Mouse (Mus musculus) right cerebral cortex, postnatal 10 days (tissue): ENCODE measurements at regions not wholly inside any gene's neighbourhood (a gene's known extent, or its start where the extent isn't known, plus 50 kb on each side); places are given as distances from the start of the nearest gene placed in this dataset.
A peak's percentile ranks its signal among the peaks of the same experiment; 100 is the strongest.

Source experiments
- DNase-seq, 2 experiments: peaks; one replicate each; pipeline ENCODE4 v3.0.0; 2021; ENCODE audit warnings: low spot score in 2 of 2

DNA sequence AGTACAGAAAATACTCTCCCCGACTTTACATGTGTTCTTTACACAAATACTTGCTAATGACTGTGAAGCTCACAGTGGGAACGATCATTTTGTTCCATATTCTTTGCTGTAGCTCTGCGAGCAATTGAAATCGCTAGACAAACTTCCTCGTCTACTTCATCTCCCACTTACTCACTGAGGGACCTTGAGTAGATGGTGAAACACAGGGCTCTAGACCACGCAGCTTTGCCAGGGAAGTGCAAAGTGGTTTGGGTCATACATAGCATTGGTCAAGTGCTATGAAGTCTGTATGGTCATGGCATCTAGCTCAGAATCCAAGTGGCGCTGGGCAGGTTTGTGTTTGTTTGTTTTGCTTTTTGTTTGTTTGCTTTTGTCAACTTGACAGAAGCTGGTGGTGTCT is 1174.0 kb upstream of the A1bg start:
- no peak for DNase-seq

DNA sequence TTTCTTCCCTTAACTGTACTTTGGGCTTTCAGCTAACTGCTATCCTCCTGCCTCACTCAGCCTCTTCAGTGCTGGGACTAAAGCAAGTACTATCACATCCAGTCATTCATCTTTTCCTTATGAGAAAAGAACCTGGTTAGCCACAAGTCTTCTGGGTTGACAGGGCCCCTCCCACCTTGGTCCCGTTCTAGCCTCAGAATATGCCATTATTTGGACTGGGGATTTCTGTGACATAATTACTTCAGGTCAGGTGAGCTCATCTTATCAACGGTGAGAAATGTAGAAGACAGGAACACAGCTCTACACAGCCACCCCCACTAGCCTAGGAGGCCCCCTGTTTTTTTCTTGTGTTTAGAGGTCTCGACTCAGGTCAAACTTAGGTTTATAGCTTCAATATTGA is 1172.4 kb upstream of the A1bg start:
- no peak for DNase-seq

DNA sequence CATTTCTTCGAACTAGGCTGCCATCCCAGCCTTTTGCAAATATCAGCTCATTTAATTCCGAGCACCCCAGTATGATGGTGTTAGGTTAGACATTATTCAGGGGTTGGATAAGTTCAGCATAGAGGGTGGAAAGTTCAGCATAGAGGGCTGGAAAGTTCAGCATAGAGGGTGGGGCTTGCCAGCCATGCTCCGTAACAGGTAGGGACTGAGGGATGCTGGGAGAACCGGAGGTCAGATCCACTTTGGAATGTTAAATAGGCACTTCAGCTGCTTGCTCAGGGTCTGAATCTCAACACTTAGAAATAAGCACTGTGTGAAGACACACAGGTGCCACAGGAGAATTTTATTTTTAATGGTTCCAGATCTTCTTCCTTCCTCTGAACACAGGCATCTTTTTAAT is 1170.9 kb upstream of the A1bg start:
- DNase-seq = no peak

DNA sequence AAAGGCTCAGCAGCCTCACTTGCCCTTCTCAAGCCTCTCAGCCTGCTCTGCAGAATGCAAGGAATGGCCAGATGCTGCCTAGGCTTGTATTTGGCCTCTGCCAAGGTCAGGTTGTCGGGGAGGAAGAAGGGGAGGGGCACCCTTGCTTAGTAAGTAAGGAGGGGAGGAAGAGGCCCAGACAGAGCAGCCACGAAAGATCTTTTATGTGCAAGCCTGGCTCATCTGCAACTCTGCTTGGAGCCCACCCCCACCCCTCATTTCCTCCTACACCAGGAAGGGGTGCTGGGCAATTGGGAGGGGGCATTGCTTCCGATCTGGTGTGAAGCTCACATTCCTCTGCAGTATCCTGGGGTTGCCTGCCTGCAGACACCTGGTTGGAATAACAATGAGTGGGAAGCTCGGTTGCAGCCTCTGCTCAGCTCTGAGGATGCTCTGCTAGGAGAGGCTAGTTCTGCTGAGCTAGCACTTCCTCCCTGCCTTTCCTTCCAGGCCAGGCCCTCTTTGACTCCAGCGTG is 1169.9 kb upstream of the A1bg start:
- no peak for DNase-seq

DNA sequence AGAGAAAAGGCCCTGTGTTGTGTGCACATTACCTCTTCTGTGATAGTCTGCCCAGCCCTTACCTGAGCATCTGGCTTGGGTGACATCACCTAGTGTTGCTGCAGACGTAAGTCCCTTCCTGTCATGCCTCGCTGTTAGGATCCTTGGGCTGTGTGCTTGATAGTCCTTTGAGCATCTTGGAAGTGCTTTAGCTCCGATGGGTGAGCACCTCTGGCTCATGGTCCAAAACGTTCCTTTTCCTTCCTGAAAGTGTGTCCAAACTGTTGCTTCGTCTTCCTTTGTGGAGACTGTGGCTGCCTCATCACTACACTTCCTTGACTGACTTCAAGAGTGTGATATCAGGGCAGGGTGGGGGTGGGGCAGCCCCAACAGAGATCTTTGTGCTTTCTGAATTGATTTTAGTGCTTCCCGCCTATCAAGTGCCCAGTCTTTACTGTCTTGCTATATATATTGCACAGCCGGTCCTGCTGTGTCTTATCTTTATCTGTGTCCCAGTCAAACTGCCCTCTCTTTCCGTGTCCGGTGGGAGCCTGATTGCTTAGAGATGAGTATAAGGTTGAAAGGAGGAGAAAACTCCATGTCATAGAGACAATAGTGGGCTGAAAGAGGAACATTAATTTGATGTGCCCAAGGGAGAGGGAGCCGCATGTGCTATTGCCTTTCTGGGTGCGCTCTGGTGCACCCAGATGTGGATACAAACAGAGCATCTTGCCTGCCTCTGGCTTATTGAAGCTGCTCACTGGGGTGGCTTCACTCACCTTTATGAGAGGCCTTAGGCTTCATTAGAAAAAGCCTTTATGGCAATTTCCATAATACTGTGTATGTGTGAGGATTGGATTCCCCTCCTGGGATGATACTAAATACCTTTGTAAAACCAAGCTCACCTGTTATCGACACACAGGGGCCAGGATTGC is 1169.2 kb upstream of the A1bg start:
- DNase-seq = no peak

DNA sequence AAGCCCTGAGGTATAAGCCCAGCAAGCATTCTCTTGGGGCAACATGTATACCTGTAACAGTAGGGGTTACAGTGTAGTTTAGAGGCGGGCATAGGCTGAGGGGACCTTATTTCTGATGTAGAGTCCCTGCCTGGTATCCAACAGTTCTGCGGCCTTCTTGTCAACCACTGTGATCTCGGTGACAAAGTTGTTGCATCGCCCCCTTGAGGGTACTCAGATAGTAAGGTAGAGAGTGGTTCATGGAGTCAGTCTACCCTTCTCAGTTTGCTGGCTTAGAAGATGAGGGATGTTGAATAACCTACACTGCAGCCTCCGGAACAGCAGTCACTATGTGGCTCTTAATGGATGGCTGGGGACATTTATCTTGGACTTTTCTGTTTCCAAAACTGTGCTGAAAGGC is 1168.3 kb upstream of the A1bg start:
- DNase-seq = no peak

DNA sequence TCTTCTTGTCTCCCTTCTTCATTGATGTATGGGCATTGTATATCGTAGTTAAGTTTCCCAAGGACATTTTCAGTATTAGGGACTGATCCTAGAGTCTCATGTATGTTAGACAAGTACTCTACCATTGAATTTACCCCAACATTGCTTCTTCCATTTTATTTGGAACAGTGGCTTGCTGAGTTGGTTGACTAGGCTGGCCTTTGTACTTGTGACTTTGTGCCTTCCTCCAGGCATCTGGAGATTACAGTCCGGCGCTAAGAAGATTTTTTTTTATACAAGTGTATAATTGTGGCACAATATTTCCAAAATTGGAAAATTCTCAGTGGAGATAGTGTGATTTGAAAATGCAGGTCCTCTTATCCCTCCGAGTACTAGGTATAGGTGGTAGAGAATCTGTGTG is 1165.5 kb upstream of the A1bg start:
- DNase-seq = no peak

DNA sequence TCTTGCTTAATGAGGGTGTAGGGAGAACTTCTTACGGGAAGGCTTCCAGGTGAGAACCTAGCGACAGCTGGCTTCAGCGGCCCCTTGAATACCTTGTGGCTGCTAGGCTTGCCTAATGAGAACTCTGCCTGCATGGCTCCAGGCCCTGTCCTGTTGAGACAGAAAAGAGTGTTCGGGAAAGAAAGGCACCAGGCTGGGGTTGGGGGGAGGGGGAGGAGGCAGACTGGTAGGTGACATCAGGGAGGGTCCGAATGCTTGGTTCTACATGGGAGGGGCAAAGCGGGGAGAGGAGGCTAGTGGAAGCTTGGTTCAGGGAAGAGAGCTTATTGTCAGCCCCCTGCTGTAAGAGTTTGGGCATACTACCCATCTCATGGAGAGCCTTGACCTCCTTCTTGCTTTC is 1164.9 kb upstream of the A1bg start:
- DNase-seq = no peak

DNA sequence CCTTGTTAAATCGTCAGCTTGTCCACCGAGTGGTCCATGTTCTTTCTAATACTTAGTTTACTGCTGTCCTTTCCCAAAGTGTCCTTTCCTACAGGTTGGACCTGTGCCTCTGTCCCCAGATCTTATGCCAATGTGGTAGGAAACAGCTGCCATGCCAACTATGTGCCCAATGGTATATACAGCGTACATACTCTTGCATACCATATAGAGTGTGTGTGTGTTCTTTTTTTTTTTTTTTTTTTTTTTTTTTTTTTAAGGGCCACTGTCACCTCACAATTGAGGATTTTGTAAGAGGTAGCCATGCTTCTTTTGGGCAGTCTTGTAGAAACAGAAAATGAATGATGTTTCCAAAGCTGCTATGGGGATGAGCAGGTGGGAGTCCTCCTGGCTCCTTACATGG is 1163.2 kb upstream of the A1bg start:
- DNase-seq = no peak

DNA sequence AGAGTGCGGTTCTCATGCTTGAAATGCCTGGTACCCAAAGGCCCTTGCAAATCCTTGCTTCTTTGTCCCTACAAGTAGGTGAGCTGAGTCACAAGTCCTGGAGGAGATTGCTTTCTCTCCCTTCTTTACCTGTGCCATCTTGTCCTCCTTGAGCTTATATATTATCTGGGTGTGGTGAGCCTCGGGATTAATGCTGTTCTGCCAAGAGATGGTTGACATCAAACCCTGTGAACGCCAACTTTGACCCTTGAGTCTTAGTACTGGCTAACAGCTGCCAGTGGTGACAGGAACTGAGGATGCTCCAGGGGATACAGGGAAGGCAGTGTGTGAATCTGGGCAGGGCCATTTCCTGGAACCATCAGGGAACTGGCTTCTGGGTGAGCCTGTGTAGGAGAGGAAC is 1160.5 kb upstream of the A1bg start:
- no peak for DNase-seq

DNA sequence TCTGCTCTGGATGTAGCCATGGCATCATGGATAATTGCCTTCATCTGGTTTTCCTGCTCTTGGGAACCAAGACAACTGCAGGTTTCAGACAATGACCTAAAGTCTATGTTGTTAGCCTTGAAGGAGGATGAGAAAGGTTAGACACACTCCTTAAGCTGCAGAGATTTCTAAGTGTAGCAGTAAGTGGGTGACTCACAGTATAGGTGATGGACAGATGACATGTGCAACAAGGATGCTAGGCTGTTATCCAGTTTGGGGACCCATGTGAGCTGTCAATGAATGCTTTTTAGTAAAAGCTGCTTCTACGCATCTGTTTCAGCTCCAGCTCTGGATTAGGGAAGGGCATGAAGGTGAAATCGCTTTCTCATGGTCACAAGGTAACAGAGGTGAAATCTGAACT is 1159.7 kb upstream of the A1bg start:
- no peak for DNase-seq

DNA sequence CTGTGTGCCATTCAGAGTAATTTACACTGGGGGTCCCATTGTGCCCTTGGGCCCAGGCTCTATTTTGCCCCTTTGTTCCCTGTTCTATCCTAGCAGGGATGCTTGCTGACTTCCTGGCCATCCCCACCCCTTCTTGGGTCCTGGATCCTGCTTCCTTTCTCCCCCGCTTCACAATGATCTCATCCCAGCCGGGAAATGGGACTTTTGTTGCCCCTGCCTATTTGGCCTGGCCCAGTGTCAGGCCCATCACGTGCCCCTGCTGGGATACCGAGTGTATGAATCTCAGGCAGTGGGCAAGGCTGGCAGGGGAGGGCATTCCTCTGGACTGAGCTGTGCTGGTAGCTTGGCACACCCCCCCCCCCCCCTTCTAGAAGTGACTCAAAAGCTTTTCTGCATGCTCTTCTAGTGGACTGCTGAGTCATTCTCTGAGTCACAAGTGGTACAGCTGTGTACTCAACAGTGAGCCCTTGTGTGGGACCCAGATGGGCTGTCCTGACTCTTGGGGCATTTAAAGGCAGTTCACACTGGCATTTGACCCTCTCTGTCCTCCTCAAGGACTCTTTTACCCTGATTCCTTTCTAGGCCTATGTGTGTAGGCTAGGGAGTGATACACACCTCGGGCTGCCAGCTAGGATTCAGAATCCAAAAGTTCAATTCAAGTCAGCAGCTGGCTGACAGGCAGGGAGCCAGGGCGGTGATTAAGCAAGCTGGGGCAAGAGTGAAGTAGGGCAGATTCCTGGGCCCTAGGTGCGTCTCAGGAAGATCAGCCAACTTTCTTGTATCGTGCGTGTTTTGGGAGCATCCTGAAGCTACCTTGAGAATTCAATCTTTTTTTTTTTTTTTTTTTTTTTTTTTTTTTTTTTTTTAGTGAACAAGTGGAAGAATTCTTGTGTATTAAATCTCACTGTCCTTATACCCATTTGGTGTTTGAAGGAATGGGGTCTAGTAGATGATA is 1156.6 kb upstream of the A1bg start:
- DNase-seq = peak; percentile 35 to 53

DNA sequence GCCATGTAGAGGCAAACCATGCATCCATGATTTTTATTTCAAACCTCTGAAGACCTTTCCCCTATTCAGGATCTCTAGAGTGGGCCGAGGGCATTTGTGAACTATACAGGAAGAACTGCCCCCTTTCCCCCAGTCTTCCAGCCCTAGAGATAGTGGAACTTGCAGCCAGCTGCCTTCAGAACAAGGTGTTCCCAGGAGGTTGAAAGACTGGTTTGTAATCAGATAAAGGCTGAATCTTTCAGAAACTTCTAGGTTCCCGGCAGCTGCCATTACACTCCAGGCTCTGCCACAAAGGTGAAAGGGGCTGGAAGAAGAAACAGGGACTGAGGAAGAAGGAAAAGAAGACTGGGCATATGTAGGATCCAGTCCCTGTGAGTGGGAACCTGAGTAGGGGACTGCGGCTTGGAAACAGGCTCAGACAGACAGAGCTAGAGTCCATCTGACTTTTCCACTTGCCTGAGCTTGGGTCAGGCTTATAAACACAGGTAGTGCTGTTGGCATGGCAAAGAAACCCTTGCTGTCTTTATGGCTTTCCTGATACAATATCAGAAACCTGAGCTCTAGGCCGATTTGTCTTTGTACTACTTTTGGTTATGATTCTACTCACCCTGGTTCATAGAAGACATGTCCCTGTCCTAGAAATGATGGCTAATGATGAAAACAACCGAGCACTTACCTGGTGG is 1153.9 kb upstream of the A1bg start:
- no peak for DNase-seq

DNA sequence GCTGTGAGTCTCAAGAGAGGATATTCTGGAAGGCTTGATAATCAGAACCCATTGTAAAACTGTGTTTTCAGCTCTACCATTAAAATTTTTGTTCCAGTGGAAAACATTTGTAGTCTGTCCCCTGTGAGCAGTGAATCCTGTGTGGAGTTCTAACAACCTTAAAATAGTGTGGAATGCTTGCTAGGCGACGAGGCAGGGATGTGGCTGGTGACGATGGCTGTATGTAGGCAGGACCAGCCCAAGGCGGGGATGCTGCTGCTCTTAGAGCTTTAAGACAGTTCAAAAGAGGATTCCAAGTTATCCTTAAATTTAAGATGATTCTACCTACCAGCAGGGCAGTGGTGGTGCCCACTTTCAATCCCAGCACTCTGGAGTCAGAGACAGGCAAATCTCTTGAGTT is 1151.9 kb upstream of the A1bg start:
- no peak for DNase-seq

DNA sequence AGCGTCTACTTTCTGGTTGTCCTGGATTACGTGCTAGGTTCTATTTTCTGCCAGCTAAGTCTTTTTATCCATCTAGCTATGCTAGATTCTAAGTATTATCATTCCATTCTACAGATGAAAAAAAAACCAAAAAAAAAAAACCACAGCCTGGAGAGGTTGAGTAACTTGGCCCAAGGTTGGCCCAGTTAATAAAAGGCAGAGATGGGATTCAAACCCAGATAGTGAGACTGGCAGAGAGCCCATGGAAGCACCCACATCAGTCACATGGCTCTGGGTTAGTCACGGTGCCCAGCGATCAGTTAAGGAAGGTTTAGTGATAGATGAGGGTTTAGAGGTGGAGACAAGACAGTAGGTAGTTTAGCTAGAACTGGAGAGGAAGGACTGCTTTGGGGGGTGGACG is 1150.8 kb upstream of the A1bg start:
- no peak for DNase-seq

DNA sequence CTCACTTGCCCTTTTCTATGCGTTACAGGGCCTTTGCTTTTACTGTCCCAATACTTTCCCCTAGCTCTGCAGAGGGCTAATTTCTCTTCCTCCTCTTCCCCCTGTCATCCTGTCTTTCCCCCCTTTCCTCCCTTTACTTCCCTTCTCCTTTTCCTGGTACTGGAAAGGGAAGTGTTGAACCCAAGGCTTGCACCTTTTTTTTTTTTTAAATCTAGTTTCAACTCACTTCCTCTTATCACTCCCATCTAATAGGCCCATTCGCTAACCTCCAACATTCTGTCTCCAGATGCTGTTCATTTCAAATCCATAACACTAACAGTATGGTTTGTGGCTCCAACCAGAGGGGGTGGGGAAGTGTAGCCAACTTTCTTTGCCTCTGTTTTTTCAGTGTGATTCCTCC is 1148.5 kb upstream of the A1bg start:
- no peak for DNase-seq

DNA sequence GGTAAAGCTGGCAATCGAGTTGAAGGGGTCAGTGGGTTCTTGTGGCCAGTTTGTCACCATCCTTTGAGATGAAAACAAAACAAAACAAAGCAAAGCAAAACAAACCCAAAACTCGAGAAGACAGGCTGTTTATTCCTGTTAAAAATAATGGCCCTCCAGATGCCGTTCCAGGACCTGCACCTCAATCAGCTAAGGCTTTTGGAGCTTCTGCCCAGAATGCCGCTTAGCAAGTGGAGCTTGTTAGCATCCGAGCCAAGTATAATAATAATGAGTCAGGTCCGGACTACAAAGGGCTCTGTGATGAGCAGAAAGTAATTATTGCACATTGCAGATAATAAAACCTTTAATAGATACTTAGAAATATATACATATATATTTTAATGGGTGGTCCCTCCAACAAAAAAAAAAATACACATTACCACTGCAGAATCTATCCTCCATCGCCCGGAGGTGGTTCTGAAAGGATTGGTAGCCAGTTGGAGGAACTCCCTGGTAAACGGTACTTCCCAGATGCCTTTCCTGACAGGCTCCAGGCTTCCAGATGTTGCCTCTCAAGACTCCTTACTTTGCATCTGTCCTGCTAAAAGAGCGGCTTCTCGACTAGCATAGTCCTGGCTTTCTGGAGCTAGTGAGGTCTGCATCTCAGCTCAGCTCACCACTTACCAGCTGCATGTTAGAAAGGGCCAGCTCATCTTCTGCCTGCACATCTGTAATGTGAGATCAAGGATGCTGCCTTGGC is 1145.8 kb upstream of the A1bg start:
- no peak for DNase-seq

DNA sequence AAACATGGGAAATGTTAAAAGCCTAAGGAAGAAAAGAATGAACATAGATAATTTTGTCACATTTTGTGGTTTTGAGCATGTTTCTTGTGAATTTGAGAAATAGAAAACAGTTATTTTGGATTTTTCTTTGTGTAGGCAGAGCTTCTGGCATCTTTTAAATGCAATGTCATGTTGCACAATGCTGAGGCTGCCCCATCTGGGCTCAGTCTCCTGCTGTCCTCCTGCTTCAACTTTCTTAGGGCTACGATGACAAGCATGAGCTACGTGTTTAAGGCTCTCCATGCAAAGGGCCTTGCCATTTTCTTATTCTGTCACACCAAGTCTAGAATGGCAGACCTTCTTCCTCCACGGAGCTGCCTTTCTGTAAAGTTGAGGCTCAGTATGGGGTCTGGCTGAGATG is 1141.6 kb upstream of the A1bg start:
- DNase-seq = no peak

DNA sequence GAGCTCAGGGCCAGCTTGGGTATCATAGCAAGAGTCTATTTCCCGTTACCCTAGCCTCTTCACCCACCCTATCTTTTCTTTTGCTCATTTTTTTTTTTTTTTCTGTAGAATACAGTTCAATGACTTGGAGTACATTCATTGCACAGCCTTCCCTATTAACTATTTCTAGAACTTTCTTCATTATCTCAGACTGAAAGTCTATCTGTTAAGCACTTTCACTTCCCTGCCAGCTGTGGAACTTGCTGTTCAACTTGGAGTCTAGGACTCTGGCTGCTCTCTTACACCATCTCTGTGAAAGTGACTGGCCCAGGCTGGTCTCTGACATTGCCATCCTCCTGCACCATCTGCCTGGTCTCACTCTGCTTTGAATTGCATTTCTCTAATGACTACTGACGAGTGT is 1134.6 kb upstream of the A1bg start:
- DNase-seq = no peak

DNA sequence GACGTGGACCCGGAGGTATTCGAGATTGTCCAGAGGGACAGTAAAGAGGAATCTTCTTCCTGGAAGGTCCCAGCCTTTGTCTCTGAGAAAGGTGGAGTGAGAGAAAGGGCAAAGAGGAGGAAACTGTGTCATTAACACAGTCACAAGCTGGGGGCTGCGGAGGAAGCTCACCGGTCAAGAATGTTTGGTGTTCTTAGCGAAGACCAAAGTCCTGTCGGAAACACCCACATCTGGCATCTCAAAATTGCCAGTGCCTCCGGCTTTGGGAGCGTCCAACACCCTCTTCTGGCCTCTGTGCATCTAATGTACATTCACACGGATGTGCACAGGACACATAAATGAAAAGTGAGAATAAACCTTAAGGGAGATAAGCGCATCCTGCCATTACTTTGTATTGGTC is 1134.1 kb upstream of the A1bg start:
- DNase-seq = no peak

DNA sequence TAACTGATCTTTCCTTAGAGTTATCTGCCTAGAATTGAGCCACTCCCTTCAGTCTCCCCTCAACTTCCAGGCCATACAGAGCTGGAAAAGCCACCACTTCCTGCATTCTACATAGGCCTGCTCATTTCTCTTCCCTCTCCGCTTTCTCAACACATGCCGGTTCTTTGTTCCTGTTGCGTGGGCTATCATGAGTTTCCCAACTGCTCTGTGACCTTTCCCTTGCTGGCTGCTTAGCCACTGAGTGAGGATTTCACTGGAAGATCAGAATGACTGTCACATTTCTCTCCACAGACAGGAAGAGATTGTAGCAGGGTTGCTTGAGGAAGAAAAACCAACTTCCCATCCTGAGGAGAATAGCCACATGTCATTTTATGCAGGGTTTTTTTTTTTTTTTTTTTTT is 1133.6 kb upstream of the A1bg start:
- no peak for DNase-seq
